Mouse (Mus musculus): Measurements from ENCODE around the gene Gmds. TPM values are rescaled to one million over a fixed set of nuclear protein-coding genes. Genes with fewer than 3 reads are reported as not detected.

The Gmds gene
- polyA plus RNA-seq, 1 experiment: 11.3 TPM

- H3K4me1 ChIP-seq (ENCODE audit: control insufficient read depth, insufficient read depth, low read length): no peaks in the 10 kb centered on the region
- H3K4me3 ChIP-seq (ENCODE audit: insufficient read depth, low read length): no peak overlapping the region
- no peak overlapping the region for H3K27ac ChIP-seq (ENCODE audit: insufficient read depth, low read length)
- no peak for TF ChIP-seq CTCF (IDR thresholded peaks at IDR 0.05; ENCODE audit: extremely low read depth, insufficient read depth, low read length)
- no peak for TF ChIP-seq POLR2A (IDR thresholded peaks at IDR 0.05; ENCODE audit: extremely low read depth, insufficient read depth, low read length)
Observed at GRCm38 (mm10) chr13:32234019-32234418, 104.5 kb downstream of the Gmds start.

GRCm38 (mm10) chr13:32232391-32232790 lies 106.1 kb downstream of the Gmds start:
- H3K4me1 ChIP-seq (ENCODE audit: control insufficient read depth, insufficient read depth, low read length): no peaks in the 10 kb centered on the region
- no peak for TF ChIP-seq POLR2A (IDR thresholded peaks at IDR 0.05; ENCODE audit: extremely low read depth, insufficient read depth, low read length)
- no peak for TF ChIP-seq CTCF (IDR thresholded peaks at IDR 0.05; ENCODE audit: extremely low read depth, insufficient read depth, low read length)
- H3K27ac ChIP-seq (ENCODE audit: insufficient read depth, low read length): no peak overlapping the region
- H3K4me3 ChIP-seq (ENCODE audit: insufficient read depth, low read length): no peak overlapping the region

DNA sequence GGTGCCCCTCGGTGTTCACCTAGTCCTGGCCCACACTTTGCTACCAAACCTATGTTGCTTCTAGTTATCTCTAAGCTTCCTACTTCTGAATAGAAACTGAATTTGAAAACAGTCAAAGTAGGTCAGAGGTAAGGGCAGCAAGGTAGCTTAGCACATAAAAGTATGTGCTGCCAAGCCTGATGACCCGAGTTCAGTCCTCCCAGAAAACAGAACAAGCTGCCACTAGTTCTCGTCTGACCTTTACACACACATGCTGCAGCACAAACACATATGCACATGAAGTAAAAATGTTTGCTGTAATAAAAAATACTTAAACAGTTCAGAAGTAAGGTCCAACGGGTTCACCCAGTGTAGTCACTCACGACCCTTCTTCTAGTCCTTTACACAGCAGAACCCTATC lies 106.6 kb downstream of the Gmds start:
- no peak overlapping the region for H3K4me3 ChIP-seq (ENCODE audit: insufficient read depth, low read length)
- TF ChIP-seq CTCF (IDR thresholded peaks at IDR 0.05; ENCODE audit: extremely low read depth, insufficient read depth, low read length) (no peak), POLR2A (IDR thresholded peaks at IDR 0.05; ENCODE audit: extremely low read depth, insufficient read depth, low read length) (no peak)
- H3K27ac ChIP-seq (ENCODE audit: insufficient read depth, low read length): no peak overlapping the region
- H3K4me1 ChIP-seq (ENCODE audit: control insufficient read depth, insufficient read depth, low read length): no peaks in the 10 kb centered on the region

DNA sequence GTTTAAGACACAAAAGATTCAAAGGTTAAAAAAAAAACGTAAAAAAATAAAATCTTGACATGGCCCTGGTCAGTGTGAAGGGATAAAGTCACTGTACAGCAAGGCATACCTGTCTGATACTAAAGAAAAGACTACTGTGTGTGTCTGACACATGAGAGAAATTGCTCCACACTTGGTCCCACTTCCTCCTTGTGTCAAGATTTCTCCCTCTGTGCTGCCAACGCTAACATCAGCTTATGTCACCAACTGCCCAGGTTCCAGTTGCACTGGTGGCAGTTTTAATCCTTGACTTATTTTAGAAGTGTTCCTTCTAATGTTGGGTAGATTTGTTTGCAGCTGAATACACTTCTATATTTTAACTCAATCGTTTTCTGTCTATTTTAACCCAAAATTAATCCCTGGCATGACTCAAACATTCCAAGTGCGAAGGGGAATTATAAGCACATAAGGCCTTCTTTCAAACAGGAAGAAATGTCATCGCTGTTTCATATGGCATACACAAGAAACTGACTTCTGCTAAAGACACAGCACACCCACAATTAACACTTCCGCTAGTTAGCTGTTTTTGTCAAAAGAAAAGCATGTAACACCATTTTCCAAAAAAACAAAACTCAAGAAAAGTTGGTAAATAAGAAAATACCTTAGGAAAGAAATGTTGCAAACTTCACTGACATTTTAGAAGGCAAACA lies 110.5 kb downstream of the Gmds start:
- no peak overlapping the region for H3K4me3 ChIP-seq (ENCODE audit: insufficient read depth, low read length)
- no peak overlapping the region for H3K27ac ChIP-seq (ENCODE audit: insufficient read depth, low read length)
- TF ChIP-seq CTCF (IDR thresholded peaks at IDR 0.05; ENCODE audit: extremely low read depth, insufficient read depth, low read length) (no peak), POLR2A (IDR thresholded peaks at IDR 0.05; ENCODE audit: extremely low read depth, insufficient read depth, low read length) (no peak)
- H3K4me1 ChIP-seq (ENCODE audit: control insufficient read depth, insufficient read depth, low read length): no peaks in the 10 kb centered on the region

DNA sequence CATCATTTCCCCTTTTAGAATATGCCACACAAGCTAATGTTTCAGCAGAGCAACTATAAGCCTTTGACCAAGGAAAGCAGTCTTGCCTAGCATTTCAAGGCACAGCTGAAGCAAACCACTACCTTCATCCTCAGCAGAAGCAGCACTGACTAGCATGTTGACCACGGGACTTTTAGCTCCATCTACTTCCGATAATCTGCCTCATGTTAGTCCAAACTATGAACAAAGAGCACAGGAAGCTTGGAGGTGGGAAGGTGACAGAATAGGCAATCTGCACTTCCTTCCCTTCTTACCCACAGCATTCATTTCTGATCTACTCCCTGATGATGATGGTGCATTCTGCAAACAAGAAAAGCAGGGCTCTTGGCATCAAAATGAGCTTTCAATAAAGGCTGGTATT lies 120.9 kb downstream of the Gmds start:
- no peak overlapping the region for H3K27ac ChIP-seq (ENCODE audit: insufficient read depth, low read length)
- H3K4me3 ChIP-seq (ENCODE audit: insufficient read depth, low read length): no peak overlapping the region
- TF ChIP-seq CTCF (IDR thresholded peaks at IDR 0.05; ENCODE audit: extremely low read depth, insufficient read depth, low read length) (no peak), POLR2A (IDR thresholded peaks at IDR 0.05; ENCODE audit: extremely low read depth, insufficient read depth, low read length) (no peak)
- no peaks in the 10 kb centered on the region for H3K4me1 ChIP-seq (ENCODE audit: control insufficient read depth, insufficient read depth, low read length)

- TF ChIP-seq CTCF (IDR thresholded peaks at IDR 0.05; ENCODE audit: extremely low read depth, insufficient read depth, low read length) (peak; percentile 60; the same call in 1 of the 2 replicates), POLR2A (IDR thresholded peaks at IDR 0.05; ENCODE audit: extremely low read depth, insufficient read depth, low read length) (no peak)
- Histone ChIP-seq H3K4me1 (ENCODE audit: control insufficient read depth, insufficient read depth, low read length) (no peaks in the 10 kb centered on the region), H3K27ac (ENCODE audit: insufficient read depth, low read length) (no peak overlapping the region), H3K4me3 (ENCODE audit: insufficient read depth, low read length) (no peak overlapping the region)
Observed at GRCm38 (mm10) chr13:32213702-32214452, 124.7 kb downstream of the Gmds start.

DNA sequence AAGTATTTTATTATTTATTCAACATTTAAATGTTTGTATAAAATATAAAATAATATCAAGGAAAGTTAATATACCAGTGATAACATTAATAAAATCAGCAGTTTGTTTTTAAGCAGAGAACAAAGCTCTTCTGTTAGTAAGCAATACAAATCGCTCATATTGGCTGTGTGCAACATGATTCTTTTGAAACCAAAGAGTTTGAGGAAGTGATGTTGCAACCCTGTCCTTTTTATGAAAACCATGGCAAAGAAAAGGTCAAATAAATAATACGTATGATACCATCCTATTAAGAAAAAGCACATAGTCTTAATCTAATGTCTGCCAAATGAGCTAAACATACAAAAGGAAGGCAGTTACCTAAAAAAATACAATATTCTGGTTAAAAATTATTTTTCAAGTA lies 126.4 kb downstream of the Gmds start:
- Histone ChIP-seq H3K4me1 (ENCODE audit: control insufficient read depth, insufficient read depth, low read length) (no peaks in the 10 kb centered on the region), H3K4me3 (ENCODE audit: insufficient read depth, low read length) (no peak overlapping the region), H3K27ac (ENCODE audit: insufficient read depth, low read length) (no peak overlapping the region)
- no peak for TF ChIP-seq CTCF (IDR thresholded peaks at IDR 0.05; ENCODE audit: extremely low read depth, insufficient read depth, low read length)
- no peak for TF ChIP-seq POLR2A (IDR thresholded peaks at IDR 0.05; ENCODE audit: extremely low read depth, insufficient read depth, low read length)

- H3K27ac ChIP-seq (ENCODE audit: insufficient read depth, low read length): no peak overlapping the region
- no peaks in the 10 kb centered on the region for H3K4me1 ChIP-seq (ENCODE audit: control insufficient read depth, insufficient read depth, low read length)
- no peak overlapping the region for H3K4me3 ChIP-seq (ENCODE audit: insufficient read depth, low read length)
- TF ChIP-seq CTCF (IDR thresholded peaks at IDR 0.05; ENCODE audit: extremely low read depth, insufficient read depth, low read length) (no peak), POLR2A (IDR thresholded peaks at IDR 0.05; ENCODE audit: extremely low read depth, insufficient read depth, low read length) (no peak)
Observed at GRCm38 (mm10) chr13:32207172-32207908, 131.2 kb downstream of the Gmds start.

- Histone ChIP-seq H3K27ac (ENCODE audit: insufficient read depth, low read length) (no peak overlapping the region), H3K4me3 (ENCODE audit: insufficient read depth, low read length) (no peak overlapping the region), H3K4me1 (ENCODE audit: control insufficient read depth, insufficient read depth, low read length) (no peaks in the 10 kb centered on the region)
- TF ChIP-seq POLR2A (IDR thresholded peaks at IDR 0.05; ENCODE audit: extremely low read depth, insufficient read depth, low read length): no peak
- TF ChIP-seq CTCF (IDR thresholded peaks at IDR 0.05; ENCODE audit: extremely low read depth, insufficient read depth, low read length): no peak
Observed at GRCm38 (mm10) chr13:32179906-32180305, 158.6 kb downstream of the Gmds start.
